27 mouse cellular contexts compared by ENCODE assay signal in genomic region chr16:85765697-85766096, GRCm38 (mm10). TPM values are rescaled to one million over a fixed set of nuclear protein-coding genes. Genes with fewer than 3 reads are reported as not detected.
DNase-seq lines count a peak whose midpoint lies in the region; ATAC-seq lines count a peak whose summit lies in the region.
"Had no signal": no experiment of that assay in that cellular context is flagged by ENCODE, and none has a peak within 500 bp of the region (broad histone marks: within the 10 kb centered on the region; RNA-seq: fewer than 3 reads in every experiment).

No protein-coding gene starts in this region.

- no peaks in the 10 kb centered on the region for H3K9me3 ChIP-seq in embryonic facial prominence, embryonic 14.5 days (ENCODE audit: control insufficient read depth, low read length)
- H3K9me3 ChIP-seq: forebrain, embryonic 15.5 days; hindbrain, embryonic 10.5 days; intestine, embryonic 15.5 days; limb, embryonic 13.5 days; liver, embryonic 13.5 days; midbrain, embryonic 12.5 days had no signal

- no peak overlapping the region for H3K4me3 ChIP-seq in embryonic facial prominence, embryonic 14.5 days (ENCODE audit: low read depth, low read length)
- H3K4me3 ChIP-seq: forebrain, embryonic 15.5 days; hindbrain, embryonic 10.5 days; intestine, embryonic 15.5 days; limb, embryonic 13.5 days; liver, embryonic 13.5 days; midbrain, embryonic 12.5 days had no signal

- no peak overlapping the region for H3K27ac ChIP-seq in embryonic facial prominence, embryonic 14.5 days (replicated peaks; ENCODE audit: low read depth, low read length)
- H3K27ac ChIP-seq: forebrain, embryonic 15.5 days; hindbrain, embryonic 10.5 days; intestine, embryonic 15.5 days; limb, embryonic 13.5 days; liver, embryonic 13.5 days; midbrain, embryonic 12.5 days; stomach, postnatal 0 days had no signal

- H3K27me3 ChIP-seq in embryonic facial prominence, embryonic 14.5 days (replicated peaks; ENCODE audit: control insufficient read depth, insufficient read depth, low read length) = no peaks in the 10 kb centered on the region
- H3K27me3 ChIP-seq: forebrain, embryonic 15.5 days; intestine, embryonic 15.5 days; limb, embryonic 13.5 days; liver, embryonic 13.5 days; midbrain, embryonic 12.5 days had no signal

- H3K36me3 ChIP-seq in embryonic facial prominence, embryonic 14.5 days (ENCODE audit: control insufficient read depth, insufficient read depth, low read length) = no peaks in the 10 kb centered on the region
- H3K36me3 ChIP-seq: forebrain, embryonic 15.5 days; hindbrain, embryonic 10.5 days; intestine, embryonic 15.5 days; limb, embryonic 13.5 days; liver, embryonic 13.5 days; midbrain, embryonic 12.5 days had no signal

- H3K4me1 ChIP-seq in embryonic facial prominence, embryonic 14.5 days (ENCODE audit: control insufficient read depth, insufficient read depth, low read length) = peaks cover 19% of the 10 kb centered on the region
- H3K4me1 ChIP-seq: hindbrain, embryonic 10.5 days; intestine, embryonic 15.5 days; liver, embryonic 13.5 days; midbrain, embryonic 12.5 days had no signal

- H3K9ac ChIP-seq in embryonic facial prominence, embryonic 14.5 days (ENCODE audit: low read depth, low read length) = no peak overlapping the region
- H3K9ac ChIP-seq: forebrain, embryonic 15.5 days; intestine, embryonic 15.5 days; limb, embryonic 13.5 days; liver, embryonic 13.5 days; midbrain, embryonic 12.5 days had no signal

- ATAC-seq in embryonic facial prominence, embryonic 14.5 days (ENCODE audit: low read depth) = no peak
- ATAC-seq: hindbrain, embryonic 16.5 days; intestine, embryonic 15.5 days had no signal

- WGBS in embryonic facial prominence, embryonic 14.5 days = 22% methylated on average over 8 of the region's 8 CpGs

- H3K4me2 ChIP-seq in embryonic facial prominence, embryonic 14.5 days (ENCODE audit: low read depth, low read length) = no peak overlapping the region
- H3K4me2 ChIP-seq: forebrain, embryonic 15.5 days; intestine, embryonic 15.5 days; limb, embryonic 13.5 days; liver, embryonic 13.5 days; midbrain, embryonic 12.5 days had no signal

- peak; percentile 83 for DNase-seq in heart, adult 11 months
- DNase-seq in heart, adult 9 months (ENCODE audit: low spot score in 2 of 2) = no peak
- DNase-seq in 3T3-L1 (ENCODE audit: low read depth, low spot score) (peak; percentile 30), NIH3T3 (ENCODE audit: low read depth) (peak; percentile 10)
- DNase-seq in embryonic facial prominence, embryonic 14.5 days (ENCODE audit: low spot score) = peak; percentile 71
- no peak for DNase-seq in adrenal gland, postnatal 25 days
- DNase-seq in right cerebral cortex, postnatal 36 days (ENCODE audit: low spot score in 2 of 2) = no peak
- DNase-seq: adrenal gland, postnatal 10 days; cerebellum, adult 2 months; cerebellum, postnatal 36 days; kidney, adult 8-10 months; kidney, postnatal 10 days; layer of hippocampus, postnatal 36 days; liver, embryonic 13.5 days; lung, adult 2 months; lung, postnatal 14 days; thymus, adult 2 months had no signal

RNA-seq across cellular contexts. Expression of gene Adamts1, which starts 37.2 kb away (rescaled TPM):
- 39.3 and 44.7 TPM in 2 replicates for polyA plus RNA-seq in embryonic facial prominence, embryonic 14.5 days (2014; fragmentation: Nextera tagmentation; extraction: Ambion mirVana)
- total RNA-seq in adrenal gland, postnatal 25 days (2021) = 13.8 and 16.4 TPM in 2 replicates
- total RNA-seq: megakaryocyte, adult 5-6 weeks; MEL; neutrophil, adult 5-6 weeks had no signal

Comparison
In these comparisons a context has a peak if more than half of its experiments do, and no peak if none do; other contexts are left out.
1. DNase-seq: peak in heart, adult 11 months (single experiment), 3T3-L1 (single experiment), NIH3T3 (single experiment) and embryonic facial prominence, embryonic 14.5 days (single experiment); none in heart, adult 9 months (0 of 2), adrenal gland, postnatal 25 days (single experiment) and right cerebral cortex, postnatal 36 days (0 of 2).